Mouse (Mus musculus) lung, postnatal 0 days (tissue): ENCODE results near the gene Zfp622. TPM values are rescaled to one million over a fixed set of nuclear protein-coding genes. Genes with fewer than 3 reads are reported as not detected.

ENCODE experiments used
- ATAC-seq: fragments of 200-750 bp; cut with Nextera tagmentation; 2 replicates; pipeline ENCODE4 v1.8.0; 2017; ENCODE audit warnings: moderate library complexity
- DNase-seq: peaks from one replicate; pipeline ENCODE4 v3.0.0-alpha.2; 2016; ENCODE audit warnings: low spot score
- H3K27ac ChIP-seq: fragments of 300-500 bp; sonication (generic); 2 replicates; pipeline ENCODE4 v1.5.1; 2014; ENCODE audit warnings: antibody characterized with exemption, mild to moderate bottlenecking, low read length, mixed read lengths
- H3K27me3 ChIP-seq: fragments of 300-500 bp; sonication (generic); replicated peaks from 2 replicates; pipeline ENCODE4 v1.6.1; 2014; ENCODE audit warnings: low read length, mixed read lengths; ENCODE audit not compliant: insufficient read depth
- H3K36me3 ChIP-seq: fragments of 300-500 bp; sonication (generic); 2 replicates; pipeline ENCODE4 v1.6.1; 2014; ENCODE audit warnings: low read length, mixed read lengths; ENCODE audit not compliant: insufficient read depth
- H3K4me1 ChIP-seq: fragments of 300-500 bp; sonication (generic); 2 replicates; pipeline ENCODE4 v1.6.1; 2014; ENCODE audit warnings: antibody characterized with exemption, low read depth, low read length, mixed read lengths; ENCODE audit not compliant: insufficient read depth
- H3K4me2 ChIP-seq: fragments of 300-500 bp; sonication (generic); replicated peaks from 2 replicates; pipeline ENCODE4 v1.6.1; 2014; ENCODE audit warnings: low read depth, mild to moderate bottlenecking, low read length, moderate library complexity, mixed read lengths
- H3K4me3 ChIP-seq: fragments of 300-500 bp; sonication (generic); 2 replicates; pipeline ENCODE4 v1.5.1; 2014; ENCODE audit warnings: low read depth, low read length
- H3K9ac ChIP-seq: fragments of 300-500 bp; sonication (generic); replicated peaks from 2 replicates; pipeline ENCODE4 v1.6.1; 2014; ENCODE audit warnings: low read depth, mild to moderate bottlenecking
- H3K9me3 ChIP-seq: fragments of 300-500 bp; sonication (generic); 2 replicates; pipeline ENCODE4 v1.6.1; 2016; ENCODE audit warnings: low read length, mixed read lengths
- CTCF ChIP-seq: IDR thresholded peaks from 2 replicates; pipeline ENCODE4 v1.5.1; 2016; ENCODE audit warnings: antibody characterized with exemption, mild to moderate bottlenecking
- EP300 ChIP-seq: IDR thresholded peaks from 2 replicates; pipeline ENCODE4 v1.6.1; 2016; ENCODE audit warnings: antibody characterized with exemption, mild to moderate bottlenecking, control low read depth
- WGBS: fragments of 180-500 bp; shearing (Covaris S2); extraction: QIAGEN DNeasy Blood & Tissue Kit; methylation state at CpG from one replicate; pipeline ENCODE4 v1.1.7; 2014; 5-methylcytosine and 5-hydroxymethylcytosine counted together
- polyA plus RNA-seq: library from polyadenylated mRNA; unstranded; fragments of >200 nt; fragmentation: Nextera tagmentation; extraction: Ambion mirVana; gene quantifications from 2 replicates; pipeline ENCODE4 v1.2.1, GENCODE M21; 2015

The Zfp622 gene
- polyA plus RNA-seq, 1 experiment from 2014 or later, result 18.4 TPM

- H3K9me3 ChIP-seq, result no peaks in the 10 kb centered on the region
- DNase-seq (no peak), ATAC-seq (no peak)
- no peaks in the 10 kb centered on the region for H3K27me3 ChIP-seq
- WGBS, result 70% methylated on average over 5 of the region's 5 CpGs
- H3K4me3 ChIP-seq, result no peak overlapping the region
- no peaks in the 10 kb centered on the region for H3K36me3 ChIP-seq
- no peak overlapping the region for H3K4me2 ChIP-seq
- H3K9ac ChIP-seq, result no peak overlapping the region
- TF ChIP-seq CTCF, result no peak
- no peak for TF ChIP-seq EP300
- H3K27ac ChIP-seq, result no peak overlapping the region
- H3K4me1 ChIP-seq, result no peaks in the 10 kb centered on the region
These were observed 33.6 kb upstream of the Zfp622 start for GRCm38 (mm10) chr15:25950584-25950983.

GRCm38 (mm10) chr15:25951037-25951436 is 33.1 kb upstream of the Zfp622 start:
- no peak overlapping the region for H3K4me3 ChIP-seq
- no peaks in the 10 kb centered on the region for H3K36me3 ChIP-seq
- H3K9me3 ChIP-seq, result no peaks in the 10 kb centered on the region
- no peak overlapping the region for H3K27ac ChIP-seq
- WGBS, result 63% methylated on average over 4 of the region's 4 CpGs
- no peaks in the 10 kb centered on the region for H3K27me3 ChIP-seq
- TF ChIP-seq CTCF (no peak), EP300 (no peak)
- DNase-seq, result no peak
- no peaks in the 10 kb centered on the region for H3K4me1 ChIP-seq
- no peak overlapping the region for H3K9ac ChIP-seq
- H3K4me2 ChIP-seq, result no peak overlapping the region
- no peak for ATAC-seq

- ATAC-seq, result no peak
- Histone ChIP-seq H3K9ac (no peak overlapping the region), H3K27ac (no peak overlapping the region), H3K4me1 (no peaks in the 10 kb centered on the region), H3K4me3 (no peak overlapping the region), H3K4me2 (no peak overlapping the region), H3K9me3 (no peaks in the 10 kb centered on the region), H3K36me3 (no peaks in the 10 kb centered on the region), H3K27me3 (no peaks in the 10 kb centered on the region)
- 51% methylated on average over 5 of the region's 5 CpGs for WGBS
- no peak for DNase-seq
- no peak for TF ChIP-seq CTCF
- TF ChIP-seq EP300, result no peak
These were observed 28.2 kb upstream of the Zfp622 start for GRCm38 (mm10) chr15:25956001-25956400.

- H3K27ac ChIP-seq, result no peak overlapping the region
- no peaks in the 10 kb centered on the region for H3K4me1 ChIP-seq
- no peaks in the 10 kb centered on the region for H3K36me3 ChIP-seq
- H3K27me3 ChIP-seq, result no peaks in the 10 kb centered on the region
- ATAC-seq (0 out of 2 replicates have a peak, but pooled peaks have one; percentile 21), DNase-seq (peak; percentile 38)
- H3K4me2 ChIP-seq, result no peak overlapping the region
- H3K9me3 ChIP-seq, result no peaks in the 10 kb centered on the region
- H3K9ac ChIP-seq, result no peak overlapping the region
- H3K4me3 ChIP-seq, result no peak overlapping the region
- 53% methylated on average over 11 of the region's 11 CpGs for WGBS
- TF ChIP-seq EP300, result no peak
- TF ChIP-seq CTCF, result no peak
These were observed 27.6 kb upstream of the Zfp622 start for GRCm38 (mm10) chr15:25956422-25957117.

GRCm38 (mm10) chr15:25957651-25958050 is 26.5 kb upstream of the Zfp622 start:
- H3K4me1 ChIP-seq, result no peaks in the 10 kb centered on the region
- no peaks in the 10 kb centered on the region for H3K36me3 ChIP-seq
- ATAC-seq (no peak), DNase-seq (no peak)
- no peak overlapping the region for H3K4me2 ChIP-seq
- WGBS, result 72% methylated on average over 10 of the region's 10 CpGs
- H3K27me3 ChIP-seq, result no peaks in the 10 kb centered on the region
- H3K27ac ChIP-seq, result no peak overlapping the region
- H3K9ac ChIP-seq, result no peak overlapping the region
- no peak overlapping the region for H3K4me3 ChIP-seq
- TF ChIP-seq CTCF (no peak), EP300 (no peak)
- no peaks in the 10 kb centered on the region for H3K9me3 ChIP-seq

GRCm38 (mm10) chr15:25959375-25959774 is 24.8 kb upstream of the Zfp622 start:
- WGBS, result 10% methylated on average over 5 of the region's 5 CpGs
- ATAC-seq (peak; percentile 82), DNase-seq (peak; percentile 80)
- Histone ChIP-seq H3K36me3 (no peaks in the 10 kb centered on the region), H3K9me3 (no peaks in the 10 kb centered on the region), H3K27me3 (no peaks in the 10 kb centered on the region), H3K4me2 (no peak overlapping the region), H3K9ac (no peak overlapping the region), H3K4me3 (no peak overlapping the region), H3K27ac (no peak overlapping the region), H3K4me1 (no peaks in the 10 kb centered on the region)
- TF ChIP-seq EP300 (no peak), CTCF (peak; percentile 80)
